Mouse (Mus musculus): ENCODE measurements at regions not wholly inside any gene's neighbourhood (a gene's known extent, or its start where the extent isn't known, plus 50 kb on each side); places are given as distances from the start of the nearest gene placed in this dataset.

DNA sequence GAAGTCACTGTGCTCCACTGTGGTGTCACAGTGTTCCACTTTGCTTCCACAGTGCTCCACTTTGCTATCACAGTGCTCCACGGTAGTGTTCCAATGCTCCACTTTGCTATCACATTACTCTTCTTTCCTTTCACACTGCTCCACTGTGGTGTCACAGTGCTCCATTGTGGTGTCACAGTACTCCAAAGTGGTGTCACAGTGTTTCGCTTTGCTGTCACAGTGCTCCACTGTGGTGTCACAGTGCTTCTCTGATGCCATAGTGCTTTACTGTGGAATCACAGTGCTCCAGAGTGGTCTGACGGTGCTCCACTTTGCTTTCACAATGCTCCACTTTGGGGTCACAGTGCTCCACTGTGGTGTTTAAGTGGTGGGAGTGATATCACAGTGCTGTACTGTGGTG, 71.4 kb upstream of the Trpm1 start:
- H3K4me1 ChIP-seq (ENCODE audit: control insufficient read depth, insufficient read depth, low read length), result no peaks in the 10 kb centered on the region
- 82% methylated on average over 3 of the region's 3 CpGs for WGBS
- no peak for TF ChIP-seq POLR2A (IDR thresholded peaks at IDR 0.05; ENCODE audit: extremely low read depth, insufficient read depth, low read length)
- TF ChIP-seq CTCF (IDR thresholded peaks at IDR 0.05; ENCODE audit: low read depth, low read length), result no peak
- no peak overlapping the region for H3K4me3 ChIP-seq (ENCODE audit: insufficient read depth, low read depth, low read length)
- H3K36me3 ChIP-seq (ENCODE audit: control insufficient read depth, insufficient read depth, low read length), result no peaks in the 10 kb centered on the region
- no peak overlapping the region for H3K9ac ChIP-seq (ENCODE audit: low read depth, low read length)
- H3K79me2 ChIP-seq (ENCODE audit: control insufficient read depth, insufficient read depth, low read length), result no peaks in the 10 kb centered on the region
- H3K27me3 ChIP-seq (ENCODE audit: control insufficient read depth, insufficient read depth, low read length), result no peaks in the 10 kb centered on the region
- DNase-seq (ENCODE audit: extremely low read depth, low read depth, low spot score), result no peak
- H3K27ac ChIP-seq (replicated peaks; ENCODE audit: insufficient read depth, low read depth, low read length), result no peak overlapping the region

DNA sequence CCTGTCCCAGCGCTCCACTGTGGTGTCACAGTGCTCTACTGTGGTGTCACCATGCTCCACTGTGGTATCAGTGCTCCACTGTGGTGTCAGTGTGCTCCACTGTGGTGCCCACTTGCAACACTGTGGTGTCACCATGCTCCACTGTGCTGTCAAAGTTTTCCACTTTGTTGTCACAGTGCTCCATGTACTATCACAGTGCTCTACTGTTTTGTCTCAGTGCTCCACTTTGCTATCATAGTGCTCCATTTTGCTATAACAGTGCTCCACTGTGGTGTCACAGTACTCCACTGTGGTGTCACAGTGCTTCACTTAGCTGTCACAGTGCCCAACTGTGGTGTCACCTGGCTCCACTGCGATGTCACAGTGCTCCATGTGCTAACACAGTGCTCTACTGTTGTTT, 72.0 kb upstream of the Trpm1 start:
- Histone ChIP-seq H3K27me3 (ENCODE audit: control insufficient read depth, insufficient read depth, low read length) (no peaks in the 10 kb centered on the region), H3K9ac (ENCODE audit: low read depth, low read length) (no peak overlapping the region), H3K4me1 (ENCODE audit: control insufficient read depth, insufficient read depth, low read length) (no peaks in the 10 kb centered on the region), H3K4me3 (ENCODE audit: insufficient read depth, low read depth, low read length) (no peak overlapping the region), H3K36me3 (ENCODE audit: control insufficient read depth, insufficient read depth, low read length) (no peaks in the 10 kb centered on the region), H3K27ac (replicated peaks; ENCODE audit: insufficient read depth, low read depth, low read length) (no peak overlapping the region), H3K79me2 (ENCODE audit: control insufficient read depth, insufficient read depth, low read length) (no peaks in the 10 kb centered on the region)
- TF ChIP-seq POLR2A (IDR thresholded peaks at IDR 0.05; ENCODE audit: extremely low read depth, insufficient read depth, low read length), result no peak
- TF ChIP-seq CTCF (IDR thresholded peaks at IDR 0.05; ENCODE audit: low read depth, low read length), result no peak
- DNase-seq (ENCODE audit: extremely low read depth, low read depth, low spot score), result no peak
- WGBS, result 68% methylated on average over 2 of the region's 2 CpGs

DNA sequence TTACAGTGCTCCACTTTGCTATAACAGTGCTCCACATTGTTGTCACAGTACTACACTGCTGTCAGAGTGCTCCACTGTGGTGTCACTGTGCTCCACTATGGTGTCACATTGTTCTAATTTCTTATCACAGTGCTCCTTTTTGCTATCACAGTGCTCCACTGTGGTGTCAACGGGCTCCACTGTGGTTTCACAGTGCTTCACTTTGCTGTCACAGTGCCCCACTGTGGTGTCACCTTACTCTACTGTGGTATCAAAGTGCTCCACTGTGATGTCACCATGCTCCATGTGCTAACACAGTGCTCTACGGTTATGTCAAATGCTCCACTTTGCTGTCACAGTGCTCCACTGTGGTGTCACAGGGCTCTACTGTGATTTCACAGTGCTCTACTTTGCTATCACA, 72.6 kb upstream of the Trpm1 start:
- Histone ChIP-seq H3K79me2 (ENCODE audit: control insufficient read depth, insufficient read depth, low read length) (no peaks in the 10 kb centered on the region), H3K4me3 (ENCODE audit: insufficient read depth, low read depth, low read length) (no peak overlapping the region), H3K36me3 (ENCODE audit: control insufficient read depth, insufficient read depth, low read length) (no peaks in the 10 kb centered on the region), H3K9ac (ENCODE audit: low read depth, low read length) (no peak overlapping the region), H3K4me1 (ENCODE audit: control insufficient read depth, insufficient read depth, low read length) (no peaks in the 10 kb centered on the region), H3K27me3 (ENCODE audit: control insufficient read depth, insufficient read depth, low read length) (no peaks in the 10 kb centered on the region), H3K27ac (replicated peaks; ENCODE audit: insufficient read depth, low read depth, low read length) (no peak overlapping the region)
- 79% methylated on average over 2 of the region's 2 CpGs for WGBS
- no peak for DNase-seq (ENCODE audit: extremely low read depth, low read depth, low spot score)
- no peak for TF ChIP-seq CTCF (IDR thresholded peaks at IDR 0.05; ENCODE audit: low read depth, low read length)
- TF ChIP-seq POLR2A (IDR thresholded peaks at IDR 0.05; ENCODE audit: extremely low read depth, insufficient read depth, low read length), result no peak

DNA sequence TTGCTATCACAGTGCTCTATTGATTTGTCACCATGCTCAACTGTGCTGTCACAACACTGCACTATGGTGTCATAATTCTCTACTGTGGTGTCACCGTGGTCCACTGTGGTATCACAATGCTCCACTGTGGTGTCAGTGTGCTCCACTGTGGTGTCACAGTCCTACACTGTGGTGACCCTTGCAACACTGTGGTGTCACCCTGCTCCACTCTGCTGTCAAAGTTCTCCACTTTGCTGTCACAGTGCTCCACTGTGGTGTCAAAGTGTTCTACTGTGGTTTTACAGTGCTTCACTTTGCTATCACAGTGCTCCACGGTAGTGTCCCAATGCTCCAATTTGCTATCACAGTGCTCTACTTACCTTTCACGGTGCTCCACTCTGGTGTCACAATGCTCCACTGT, 74.3 kb upstream of the Trpm1 start:
- no peak for DNase-seq (ENCODE audit: extremely low read depth, low read depth, low spot score)
- Histone ChIP-seq H3K27me3 (ENCODE audit: control insufficient read depth, insufficient read depth, low read length) (no peaks in the 10 kb centered on the region), H3K27ac (replicated peaks; ENCODE audit: insufficient read depth, low read depth, low read length) (no peak overlapping the region), H3K4me3 (ENCODE audit: insufficient read depth, low read depth, low read length) (no peak overlapping the region), H3K36me3 (ENCODE audit: control insufficient read depth, insufficient read depth, low read length) (no peaks in the 10 kb centered on the region), H3K79me2 (ENCODE audit: control insufficient read depth, insufficient read depth, low read length) (no peaks in the 10 kb centered on the region), H3K9ac (ENCODE audit: low read depth, low read length) (no peak overlapping the region), H3K4me1 (ENCODE audit: control insufficient read depth, insufficient read depth, low read length) (no peaks in the 10 kb centered on the region)
- no peak for TF ChIP-seq POLR2A (IDR thresholded peaks at IDR 0.05; ENCODE audit: extremely low read depth, insufficient read depth, low read length)
- no peak for TF ChIP-seq CTCF (IDR thresholded peaks at IDR 0.05; ENCODE audit: low read depth, low read length)
- 90% methylated on average over 3 of the region's 3 CpGs for WGBS

DNA sequence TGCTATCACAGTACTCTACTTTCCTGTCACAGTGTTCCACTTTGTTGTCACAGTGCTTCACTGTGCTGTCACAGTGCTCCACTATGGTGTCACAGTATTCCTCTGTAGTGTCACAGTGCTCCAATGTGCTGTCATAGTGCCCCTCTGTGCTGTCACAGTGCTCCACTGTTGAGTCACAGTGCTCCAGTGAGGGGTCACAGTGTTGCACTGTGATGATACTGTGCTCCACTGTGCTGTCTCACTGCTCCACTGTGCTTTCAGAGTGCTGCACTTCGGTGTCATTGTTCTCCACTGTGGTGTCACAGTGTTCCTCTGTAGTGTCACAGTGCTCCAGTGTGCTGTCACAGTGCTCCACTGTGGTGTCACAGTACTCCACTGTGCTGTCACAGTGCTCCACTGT, 75.0 kb upstream of the Trpm1 start:
- no peak overlapping the region for H3K4me3 ChIP-seq (ENCODE audit: insufficient read depth, low read depth, low read length)
- no peaks in the 10 kb centered on the region for H3K27me3 ChIP-seq (ENCODE audit: control insufficient read depth, insufficient read depth, low read length)
- no peak for DNase-seq (ENCODE audit: extremely low read depth, low read depth, low spot score)
- H3K36me3 ChIP-seq (ENCODE audit: control insufficient read depth, insufficient read depth, low read length), result no peaks in the 10 kb centered on the region
- 59% methylated on average over 1 of the region's 1 CpGs for WGBS
- no peak for TF ChIP-seq CTCF (IDR thresholded peaks at IDR 0.05; ENCODE audit: low read depth, low read length)
- no peak for TF ChIP-seq POLR2A (IDR thresholded peaks at IDR 0.05; ENCODE audit: extremely low read depth, insufficient read depth, low read length)
- no peaks in the 10 kb centered on the region for H3K4me1 ChIP-seq (ENCODE audit: control insufficient read depth, insufficient read depth, low read length)
- H3K27ac ChIP-seq (replicated peaks; ENCODE audit: insufficient read depth, low read depth, low read length), result no peak overlapping the region
- no peak overlapping the region for H3K9ac ChIP-seq (ENCODE audit: low read depth, low read length)
- no peaks in the 10 kb centered on the region for H3K79me2 ChIP-seq (ENCODE audit: control insufficient read depth, insufficient read depth, low read length)

DNA sequence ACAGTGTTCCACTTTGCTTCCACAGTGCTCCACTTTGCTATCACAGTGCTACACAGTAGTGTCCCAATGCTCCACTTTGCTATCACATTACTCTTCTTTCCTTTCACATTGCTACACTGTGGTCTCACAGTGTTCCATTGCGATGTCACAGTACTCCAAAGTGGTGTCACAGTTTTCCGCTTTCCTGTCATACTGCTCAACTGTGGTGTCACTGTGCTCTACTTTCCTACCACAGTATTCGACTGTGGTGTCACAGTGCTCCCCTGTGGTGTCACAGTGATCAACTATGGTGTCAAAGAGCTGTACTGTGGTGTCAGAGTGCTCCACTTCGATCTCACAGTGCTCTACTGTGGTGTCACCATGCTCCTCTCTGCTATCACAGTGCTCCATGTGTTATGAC, 76.1 kb upstream of the Trpm1 start:
- no peak for DNase-seq (ENCODE audit: extremely low read depth, low read depth, low spot score)
- H3K36me3 ChIP-seq (ENCODE audit: control insufficient read depth, insufficient read depth, low read length), result no peaks in the 10 kb centered on the region
- 65% methylated on average over 4 of the region's 4 CpGs for WGBS

More for the DNA sequence above, 76.1 kb upstream of the Trpm1 start:
- no peaks in the 10 kb centered on the region for H3K27me3 ChIP-seq (ENCODE audit: control insufficient read depth, insufficient read depth, low read length)
- H3K4me1 ChIP-seq (ENCODE audit: control insufficient read depth, insufficient read depth, low read length), result no peaks in the 10 kb centered on the region
- no peaks in the 10 kb centered on the region for H3K79me2 ChIP-seq (ENCODE audit: control insufficient read depth, insufficient read depth, low read length)
- H3K9ac ChIP-seq (ENCODE audit: low read depth, low read length), result no peak overlapping the region
- TF ChIP-seq POLR2A (IDR thresholded peaks at IDR 0.05; ENCODE audit: extremely low read depth, insufficient read depth, low read length), result no peak
- 0 out of 2 replicates have a peak, but pooled peaks have one; percentile 18 for TF ChIP-seq CTCF (IDR thresholded peaks at IDR 0.05; ENCODE audit: low read depth, low read length)
- H3K27ac ChIP-seq (replicated peaks; ENCODE audit: insufficient read depth, low read depth, low read length), result no peak overlapping the region
- H3K4me3 ChIP-seq (ENCODE audit: insufficient read depth, low read depth, low read length), result no peak overlapping the region

Measured in liver, adult 2 months (tissue).